Mouse (Mus musculus) thymus, adult 2 months (tissue): Measurements from ENCODE around the gene Bpifb9b. TPM values are rescaled to one million over a fixed set of nuclear protein-coding genes. Genes with fewer than 3 reads are reported as not detected.
"Not testable (repeated sequence)": the region's sequence is repeated elsewhere in the genome, so short reads cannot be mapped to it uniquely, and the experiment has no call there.

ENCODE experiments used
- DNase-seq: peaks from one replicate; pipeline ENCODE4 v3.0.0; 2021
- H3K27ac ChIP-seq: fragments of 200-500 bp; 2 replicates; pipeline ENCODE4 v1.5.1; 2012; ENCODE audit warnings: low read length, control low read depth; ENCODE audit not compliant: control insufficient read depth, insufficient read depth
- H3K27me3 ChIP-seq: fragments of 200-500 bp; 2 replicates; pipeline ENCODE4 v1.6.1; 2012; ENCODE audit warnings: mild to moderate bottlenecking, low read length, moderate library complexity, mixed read lengths; ENCODE audit not compliant: control insufficient read depth, insufficient read depth
- H3K36me3 ChIP-seq: fragments of 200-500 bp; 2 replicates; pipeline ENCODE4 v1.6.1; 2012; ENCODE audit warnings: mild to moderate bottlenecking, low read length, moderate library complexity; ENCODE audit not compliant: control insufficient read depth, insufficient read depth
- H3K4me1 ChIP-seq: fragments of 200-500 bp; replicated peaks from 2 replicates; pipeline ENCODE4 v1.6.1; 2012; ENCODE audit warnings: low read length; ENCODE audit not compliant: control insufficient read depth, insufficient read depth
- H3K4me3 ChIP-seq: fragments of 200-500 bp; 2 replicates; pipeline ENCODE4 v1.5.1; 2012; ENCODE audit warnings: mild to moderate bottlenecking, low read length, control low read depth, moderate library complexity; ENCODE audit not compliant: control insufficient read depth, insufficient read depth
- CTCF ChIP-seq: fragments of 200-500 bp; IDR thresholded peaks from 2 replicates; pipeline ENCODE4 v1.5.1; 2012; ENCODE audit warnings: mild to moderate bottlenecking, control low read depth, low read length, moderate library complexity, borderline replicate concordance; ENCODE audit not compliant: control insufficient read depth, poor library complexity, insufficient read depth; ENCODE audit errors: extremely low read depth
- POLR2A ChIP-seq: fragments of 200-500 bp; IDR thresholded peaks from 2 replicates; pipeline ENCODE4 v1.6.1; 2012; ENCODE audit warnings: mild to moderate bottlenecking, low read length, control low read depth, moderate library complexity; ENCODE audit not compliant: control insufficient read depth, poor library complexity, insufficient read depth; ENCODE audit errors: extremely low read depth
- WGBS: fragments of 180-500 bp; shearing (Covaris S2); methylation state at CpG from one replicate; pipeline ENCODE4 v1.1.7; 2018; 5-methylcytosine and 5-hydroxymethylcytosine counted together
- polyA plus RNA-seq: library from polyadenylated mRNA; depleted of rRNA; stranded (reverse); fragments of >200 nt; gene quantifications from 2 replicates; pipeline ENCODE4 v1.2.3, GENCODE M21; 2012; rRNA removed

The Bpifb9b gene
- polyA plus RNA-seq, 1 experiment: 0.26 TPM

- H3K27ac ChIP-seq: no peak overlapping the region
- DNase-seq: no peak
- no peaks in the 10 kb centered on the region for H3K4me1 ChIP-seq
- no peaks in the 10 kb centered on the region for H3K36me3 ChIP-seq
- H3K4me3 ChIP-seq: no peak overlapping the region
- WGBS: 88% methylated on average over 3 of the region's 3 CpGs
- H3K27me3 ChIP-seq: no peaks in the 10 kb centered on the region
- no peak for TF ChIP-seq POLR2A
- TF ChIP-seq CTCF: no peak
Observed at GRCm38 (mm10) chr2:154326852-154327251, 19.8 kb downstream of the Bpifb9b start.

- Histone ChIP-seq H3K27me3 (no peaks in the 10 kb centered on the region), H3K36me3 (peaks cover 2% of the 10 kb centered on the region), H3K27ac (no peak overlapping the region), H3K4me1 (no peaks in the 10 kb centered on the region), H3K4me3 (no peak overlapping the region)
- WGBS: 93% methylated on average over 4 of the region's 4 CpGs
- TF ChIP-seq POLR2A (no peak), CTCF (no peak)
- no peak for DNase-seq
Observed at GRCm38 (mm10) chr2:154335572-154335971, 28.5 kb downstream of the Bpifb9b start.

GRCm38 (mm10) chr2:154338161-154338560, 31.1 kb downstream of the Bpifb9b start:
- DNase-seq: no peak
- H3K27me3 ChIP-seq: no peaks in the 10 kb centered on the region

GRCm38 (mm10) chr2:154339356-154339755, 32.3 kb downstream of the Bpifb9b start:
- no peaks in the 10 kb centered on the region for H3K27me3 ChIP-seq
- WGBS: 97% methylated on average over 2 of the region's 2 CpGs
- peaks cover 27% of the 10 kb centered on the region for H3K36me3 ChIP-seq
- no peak for TF ChIP-seq CTCF
- no peak for TF ChIP-seq POLR2A
- H3K27ac ChIP-seq: no peak overlapping the region
- no peak overlapping the region for H3K4me3 ChIP-seq
- no peak for DNase-seq
- no peaks in the 10 kb centered on the region for H3K4me1 ChIP-seq

More at GRCm38 (mm10) chr2:154338161-154338560, 31.1 kb downstream of the Bpifb9b start:
- H3K4me1 ChIP-seq: no peaks in the 10 kb centered on the region
- no peak overlapping the region for H3K4me3 ChIP-seq
- TF ChIP-seq CTCF (no peak), POLR2A (no peak)
- H3K27ac ChIP-seq: no peak overlapping the region
- 88% methylated on average over 1 of the region's 1 CpGs for WGBS
- peaks cover 27% of the 10 kb centered on the region for H3K36me3 ChIP-seq

- H3K4me3 ChIP-seq: no peak overlapping the region
- TF ChIP-seq CTCF (no peak), POLR2A (no peak)
- 97% methylated on average over 3 of the region's 3 CpGs for WGBS
- no peak overlapping the region for H3K27ac ChIP-seq
- H3K36me3 ChIP-seq: peaks cover 21% of the 10 kb centered on the region
- H3K4me1 ChIP-seq: no peaks in the 10 kb centered on the region
- no peaks in the 10 kb centered on the region for H3K27me3 ChIP-seq
- DNase-seq: no peak
Observed at GRCm38 (mm10) chr2:154348152-154348551, 41.1 kb downstream of the Bpifb9b start.

- not testable (repeated sequence) for H3K27me3 ChIP-seq, H3K4me1 ChIP-seq, H3K36me3 ChIP-seq, DNase-seq
- peak overlapping the region; percentile 81 for H3K27ac ChIP-seq
- H3K4me3 ChIP-seq: peak overlapping the region; percentile 56
- WGBS: 65% methylated on average over 15 of the region's 19 CpGs
Observed at GRCm38 (mm10) chr2:154354000-154354425, 47.0 kb downstream of the Bpifb9b start.

- Histone ChIP-seq H3K27ac (no peak overlapping the region), H3K4me3 (no peak overlapping the region), H3K36me3 (peaks cover 26% of the 10 kb centered on the region), H3K27me3 (no peaks in the 10 kb centered on the region), H3K4me1 (peaks cover 2% of the 10 kb centered on the region; the same call in 1 of the 2 replicates)
- 95% methylated on average over 1 of the region's 1 CpGs for WGBS
- TF ChIP-seq CTCF: no peak
- no peak for TF ChIP-seq POLR2A
- DNase-seq: no peak
Observed at GRCm38 (mm10) chr2:154367510-154367909, 60.5 kb downstream of the Bpifb9b start.

Other genes starting within 250 kb of the Bpifb9b start
- 0.23 TPM in 1 of 2 replicates, not detected in the other for gene Bpifa3, start 176.9 kb upstream of the Bpifb9b start, polyA plus RNA-seq
- gene Bpifa1, start 164.3 kb upstream of the Bpifb9b start, polyA plus RNA-seq: 23.3 and 33.0 TPM in 2 replicates
- 1.3 and 1.6 TPM in 2 replicates for gene Bpifa5, start 144.6 kb upstream of the Bpifb9b start, polyA plus RNA-seq
- gene Bpifb1, start 116.4 kb upstream of the Bpifb9b start, polyA plus RNA-seq: 1.4 and 1.5 TPM in 2 replicates
- gene Bpifb5, start 83.5 kb upstream of the Bpifb9b start, polyA plus RNA-seq: 0.40 and 0.65 TPM in 2 replicates
- 0.11 and 0.14 TPM in 2 replicates for gene Bpifb9a, start 49.4 kb upstream of the Bpifb9b start, polyA plus RNA-seq
- 14.2 and 16.3 TPM in 2 replicates for gene Cdk5rap1, start 65.8 kb downstream of the Bpifb9b start, polyA plus RNA-seq
- gene Snta1, start 100.9 kb downstream of the Bpifb9b start, polyA plus RNA-seq: 5.8 and 9.6 TPM in 2 replicates
- gene Cbfa2t2, start 129.3 kb downstream of the Bpifb9b start, polyA plus RNA-seq: 27.6 and 30.1 TPM in 2 replicates
- gene 1700003F12Rik, start 239.9 kb downstream of the Bpifb9b start, polyA plus RNA-seq: 2.0 and 3.3 TPM in 2 replicates
- 0.11 and 0.47 TPM in 2 replicates for gene Actl10, start 244.5 kb downstream of the Bpifb9b start, polyA plus RNA-seq